Mouse (Mus musculus) liver, adult 2 months (tissue): ENCODE measurements around the gene Fam50a.

Source experiments
- CTCF ChIP-seq: fragments of 200-500 bp; IDR thresholded peaks from 2 replicates; pipeline ENCODE4 v1.5.1; 2011; ENCODE audit warnings: low read depth, low read length, control low read depth
- POLR2A ChIP-seq: fragments of 200-500 bp; IDR thresholded peaks from 2 replicates; pipeline ENCODE4 v1.6.1; 2011; ENCODE audit warnings: low read length, control low read depth; ENCODE audit not compliant: insufficient read depth; ENCODE audit errors: extremely low read depth

DNA sequence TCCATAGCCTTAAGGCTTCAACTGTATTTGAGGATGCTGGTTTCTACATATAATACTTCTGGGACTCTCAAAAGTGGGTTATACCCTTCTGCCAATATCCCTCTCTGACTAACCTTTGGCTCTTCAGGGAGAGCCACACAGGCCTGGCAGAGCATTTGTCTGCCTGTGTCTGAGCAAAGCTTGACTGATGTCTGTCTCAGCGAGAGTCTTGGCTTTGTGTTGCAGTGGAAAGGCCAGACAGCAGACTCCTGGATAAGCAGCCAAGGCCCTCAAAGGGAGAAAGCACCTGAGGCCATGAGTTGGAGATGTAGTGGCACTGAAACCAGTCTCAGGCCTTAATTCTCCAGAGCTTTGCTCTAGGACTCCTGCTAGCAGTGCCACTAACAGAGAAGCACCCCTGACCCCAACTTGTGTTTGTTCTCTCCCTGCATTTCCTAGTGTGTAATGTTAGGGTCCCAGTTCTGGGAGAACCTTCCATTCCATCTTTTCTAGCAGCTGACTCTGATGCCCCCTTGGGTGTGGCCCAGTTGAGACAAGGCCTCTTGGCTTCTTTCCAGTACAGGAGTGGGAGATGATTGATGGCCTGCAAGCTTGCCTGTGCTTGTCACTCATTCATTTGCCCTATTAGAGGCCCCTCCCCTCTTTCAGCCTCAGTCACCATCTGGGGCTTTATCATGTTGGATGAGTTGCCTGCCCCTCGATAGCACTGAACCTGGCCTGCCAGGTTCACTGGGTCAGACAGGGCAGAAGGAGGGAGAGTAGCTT is 17.5 kb downstream of the Fam50a start:
- TF ChIP-seq CTCF (no peak), POLR2A (no peak)
